Mouse (Mus musculus) liver (tissue): ENCODE measurements at regions not wholly inside any gene's neighbourhood (a gene's known extent, or its start where the extent isn't known, plus 50 kb on each side); places are given as distances from the start of the nearest gene placed in this dataset.

Source experiments
- DNase-seq: peaks from one replicate; pipeline ENCODE4 v3.0.0-alpha.2; 2020; ENCODE audit warnings: mixed read lengths

DNA sequence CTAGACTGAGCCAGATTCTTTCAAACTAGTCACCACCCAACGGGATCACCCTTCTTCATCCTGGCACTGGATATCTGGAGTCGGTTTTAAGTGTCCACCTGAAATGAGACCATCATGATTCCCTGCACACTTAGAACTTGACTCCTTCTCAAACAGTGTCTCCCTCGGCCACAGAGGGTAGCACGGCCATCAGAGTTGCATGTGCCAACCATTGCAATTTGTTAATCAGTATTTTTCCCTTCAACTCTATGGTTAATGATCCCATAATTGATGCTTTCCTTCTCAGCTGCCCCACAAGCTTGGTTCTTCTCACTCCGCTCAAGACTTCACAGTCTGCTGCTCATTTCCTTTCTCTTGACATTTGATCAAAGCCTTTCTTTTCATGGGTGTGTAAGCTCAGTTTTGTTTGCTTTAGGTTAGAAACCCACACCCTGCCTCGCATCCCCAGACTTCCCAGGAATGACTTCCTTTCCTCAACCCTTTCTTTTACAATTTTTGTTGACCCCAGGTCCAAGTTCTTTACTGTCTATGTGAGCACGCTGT lies 253.0 kb upstream of the Fam19a5 start:
- DNase-seq = no peak

DNA sequence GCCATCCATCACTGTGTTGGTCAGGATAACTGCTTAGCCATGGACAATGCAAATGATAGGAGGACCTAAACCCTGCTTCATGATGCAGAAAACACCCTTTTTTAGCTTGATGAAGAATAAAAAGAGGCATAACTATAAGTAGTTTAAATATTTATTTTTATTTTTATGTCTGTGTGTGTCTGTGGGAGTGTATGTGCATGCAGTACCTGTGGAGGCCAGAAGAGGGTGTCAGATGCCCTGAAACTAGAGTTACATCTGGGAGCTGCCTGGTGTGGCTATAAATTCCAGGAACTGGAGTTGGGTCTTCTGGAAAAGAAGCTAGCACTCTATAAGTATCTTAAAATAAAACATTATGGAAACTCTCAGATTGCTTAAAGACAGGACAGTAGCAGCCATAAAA lies 224.2 kb upstream of the Fam19a5 start:
- DNase-seq = no peak

DNA sequence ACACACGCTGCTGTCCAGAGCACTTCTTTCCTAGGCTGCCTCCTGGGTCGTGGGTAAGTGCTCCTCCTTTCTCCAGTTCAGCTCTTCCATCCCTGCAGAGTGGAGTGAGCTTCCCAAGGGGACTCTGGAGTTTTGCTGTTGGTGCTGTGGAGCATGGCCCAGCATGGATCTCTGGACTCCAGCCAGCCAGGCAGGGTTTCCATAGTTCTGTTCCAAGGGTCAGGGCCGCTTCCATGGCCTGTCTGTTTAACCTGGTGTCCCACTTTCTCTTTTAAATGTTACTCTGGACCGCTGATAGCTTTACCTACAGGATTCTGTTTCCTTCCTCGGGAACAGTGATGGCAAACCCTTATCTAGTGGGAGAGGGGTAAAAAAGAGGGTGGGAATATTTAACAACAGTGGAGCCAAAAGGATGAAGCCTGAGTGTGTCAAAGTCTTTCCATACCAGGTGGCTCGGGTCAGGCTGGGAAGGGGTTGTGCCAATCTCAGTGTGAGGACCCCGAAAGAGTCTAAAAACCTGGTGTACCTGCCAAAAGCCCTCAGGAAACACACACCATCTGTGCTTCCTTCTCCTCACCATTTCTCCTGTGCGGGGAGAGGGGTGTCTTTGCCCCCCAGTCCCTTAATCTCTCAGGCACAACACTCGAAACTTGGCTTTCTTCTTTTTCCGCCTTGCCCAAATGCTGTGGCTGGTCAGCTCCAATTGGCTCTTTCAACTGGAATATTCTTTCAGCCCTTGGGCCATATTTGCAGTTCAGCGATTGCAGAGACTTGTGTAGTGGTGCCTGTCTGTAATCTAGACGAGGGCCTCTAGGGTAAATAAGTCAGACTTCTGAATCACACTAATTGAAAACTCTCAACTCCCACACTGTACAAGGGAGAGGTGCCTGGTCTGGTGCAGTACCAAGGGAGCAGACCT lies 222.8 kb upstream of the Fam19a5 start:
- DNase-seq = peak; percentile 7

DNA sequence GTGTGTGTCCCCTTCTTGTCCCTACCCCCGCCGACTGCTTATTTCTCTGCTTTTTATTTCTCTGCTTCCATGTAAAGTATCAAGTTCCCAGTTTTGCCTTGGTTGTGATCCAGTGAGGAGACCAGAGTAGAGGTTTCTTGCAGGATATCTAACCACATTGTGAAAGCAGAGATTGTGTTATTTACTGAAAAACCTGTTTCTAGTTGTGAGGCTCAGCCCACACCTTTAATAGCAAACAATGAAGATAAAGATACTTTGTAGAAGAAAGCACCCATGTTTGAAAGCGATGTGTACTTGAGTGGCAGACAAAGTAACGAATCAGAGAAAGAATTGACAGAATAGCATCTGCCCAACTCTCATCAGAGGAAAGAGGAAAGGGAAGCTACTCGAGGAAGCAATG lies 218.7 kb upstream of the Fam19a5 start:
- DNase-seq = no peak

DNA sequence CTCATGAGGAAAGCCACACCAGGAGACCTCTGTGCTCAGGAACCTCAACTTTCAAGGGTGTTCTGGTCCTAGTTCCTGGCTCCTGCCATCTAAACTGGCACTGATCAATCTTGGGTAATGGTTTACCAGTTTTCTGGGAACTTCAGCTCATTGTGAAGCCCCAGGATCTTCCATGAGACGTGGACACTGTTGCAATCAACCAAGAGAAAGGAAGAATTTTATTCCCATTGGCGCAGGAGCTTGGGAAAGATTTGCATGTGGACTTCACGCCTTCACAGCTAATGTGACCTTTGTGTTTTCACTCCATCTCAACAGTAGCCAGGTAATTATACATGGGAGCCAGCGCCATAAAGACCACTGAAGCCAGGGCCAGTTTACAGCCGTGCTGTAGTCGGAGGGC lies 217.8 kb upstream of the Fam19a5 start:
- DNase-seq = no peak

DNA sequence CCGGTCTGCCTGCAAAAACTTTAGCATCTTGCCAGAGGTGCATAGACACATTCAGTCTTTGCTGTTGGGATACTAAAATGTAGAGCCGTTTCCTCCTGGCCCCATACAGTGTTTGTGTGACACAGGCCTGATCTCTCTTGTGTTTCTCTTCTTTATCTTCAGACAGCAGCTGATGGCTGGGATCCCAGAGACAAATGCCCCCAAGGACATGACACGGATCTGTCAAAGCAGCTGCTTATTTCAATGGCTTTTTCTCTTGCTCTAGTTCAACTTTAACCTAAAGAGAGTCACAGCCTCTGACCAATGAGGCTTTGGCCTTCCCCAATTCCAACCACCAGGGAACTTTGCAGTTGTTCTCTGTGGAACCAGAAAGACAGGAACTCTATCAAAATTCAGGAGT lies 211.7 kb upstream of the Fam19a5 start:
- no peak for DNase-seq

DNA sequence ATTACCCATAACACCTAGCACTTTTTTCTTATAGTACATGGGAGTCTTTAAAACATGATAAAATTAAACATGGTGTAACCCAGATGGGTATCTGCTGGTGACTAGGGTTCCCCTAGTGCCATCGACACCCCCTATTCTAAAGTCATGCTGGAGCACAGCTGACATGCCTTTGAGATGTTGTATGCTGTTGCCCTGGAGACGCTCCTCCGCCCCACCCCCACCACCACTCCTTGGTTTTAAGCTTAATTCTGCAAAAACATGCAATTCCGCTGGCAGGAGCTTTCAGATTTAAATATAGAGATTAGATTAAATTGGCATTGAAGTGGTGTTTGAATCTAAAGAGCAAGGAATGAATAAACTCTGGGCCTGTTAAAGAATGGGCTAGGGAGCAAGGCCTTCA lies 210.6 kb upstream of the Fam19a5 start:
- no peak for DNase-seq

DNA sequence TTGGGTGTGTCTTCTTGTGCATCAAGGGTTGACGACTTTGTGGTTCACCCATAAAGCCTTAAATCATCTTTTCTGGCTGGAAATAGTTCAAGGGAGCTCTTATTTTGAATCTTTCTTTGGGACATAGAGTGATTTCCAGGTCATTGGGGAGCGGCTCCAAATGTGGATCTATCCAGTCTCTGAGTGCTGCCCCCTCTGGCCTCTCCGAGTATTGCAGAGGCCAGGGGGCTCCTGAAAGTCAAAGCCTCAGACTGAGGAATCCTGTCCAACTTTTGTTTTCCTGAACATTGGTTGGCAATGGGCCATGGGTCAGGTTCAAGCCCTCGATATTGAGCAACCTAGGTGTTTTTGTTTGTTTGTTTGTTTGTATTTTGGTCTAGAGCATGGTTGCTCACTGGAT lies 209.7 kb upstream of the Fam19a5 start:
- no peak for DNase-seq

DNA sequence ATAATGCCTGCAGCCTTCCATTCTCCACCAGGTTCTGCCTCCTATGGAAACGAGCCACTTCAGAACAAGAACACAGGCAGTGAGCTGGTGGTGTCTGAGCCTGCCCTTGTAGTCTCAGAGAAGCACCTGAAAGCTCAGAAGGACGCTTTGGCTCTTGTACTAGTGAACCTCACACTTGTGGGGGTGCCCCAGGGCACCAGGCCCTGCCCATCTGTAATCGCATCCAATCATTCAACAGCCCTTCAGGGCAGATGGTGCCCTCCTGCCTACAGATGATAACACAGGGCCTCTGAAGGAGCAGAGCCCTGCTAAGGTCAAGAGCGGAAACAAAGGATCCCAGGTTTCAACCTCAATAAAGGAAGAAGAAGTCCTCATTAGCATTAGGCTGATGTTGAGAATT lies 208.8 kb upstream of the Fam19a5 start:
- no peak for DNase-seq

DNA sequence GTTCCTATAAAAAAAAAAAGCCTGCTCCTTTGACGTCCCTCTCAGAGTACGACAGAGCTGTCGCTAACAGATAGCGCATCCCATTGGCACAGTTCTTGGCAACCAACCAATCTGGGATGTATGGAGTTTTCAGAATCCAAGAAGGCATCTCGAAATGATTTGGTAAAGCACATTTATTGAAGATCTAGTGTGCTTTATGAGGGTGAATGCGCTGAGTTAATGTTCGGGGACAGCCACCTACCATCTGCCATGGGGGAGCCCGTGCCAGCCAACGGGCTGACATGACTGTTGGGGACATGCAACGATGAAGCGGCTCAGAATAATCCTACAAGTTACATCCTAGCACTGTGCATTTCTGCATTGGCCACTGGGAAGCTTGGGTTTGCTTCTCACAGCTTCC lies 208.4 kb upstream of the Fam19a5 start:
- no peak for DNase-seq

DNA sequence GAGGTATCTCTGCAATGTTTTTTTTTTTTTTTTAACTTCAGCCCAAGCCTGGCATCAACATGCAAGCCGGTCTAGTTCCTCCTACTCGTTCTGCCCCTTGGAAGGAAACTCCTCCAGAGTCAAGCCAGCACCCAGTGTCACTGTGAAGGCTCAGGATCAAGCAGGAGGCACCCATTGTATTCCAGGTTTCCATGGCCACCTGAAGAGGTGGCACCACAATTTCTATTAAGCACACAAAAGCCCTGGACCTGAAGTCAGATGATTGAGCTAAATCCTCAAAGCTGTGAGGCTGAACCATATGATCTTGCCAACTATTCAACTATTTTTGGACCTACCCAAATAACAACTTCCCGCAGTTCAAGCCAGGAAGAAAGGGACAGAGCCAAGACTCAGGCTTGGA lies 204.2 kb upstream of the Fam19a5 start:
- DNase-seq = no peak

DNA sequence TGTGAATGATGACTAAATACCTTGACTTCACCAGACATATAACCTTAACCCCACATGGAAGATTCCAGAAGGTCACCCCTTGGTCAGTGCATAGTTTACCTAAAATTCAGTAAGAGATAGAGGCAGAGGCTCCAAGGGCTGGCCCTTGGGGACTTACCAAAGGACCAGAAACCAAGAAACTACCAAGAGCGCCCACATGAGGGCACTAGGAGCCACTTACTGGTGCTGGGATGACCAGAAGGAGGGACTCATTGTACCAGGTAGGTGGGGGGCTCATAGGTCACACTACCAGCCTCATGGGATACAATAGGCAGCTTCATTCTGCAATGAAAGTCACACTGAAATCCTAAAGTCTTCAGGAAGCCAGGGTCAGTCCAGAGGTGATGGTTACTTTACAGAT lies 201.4 kb upstream of the Fam19a5 start:
- no peak for DNase-seq

DNA sequence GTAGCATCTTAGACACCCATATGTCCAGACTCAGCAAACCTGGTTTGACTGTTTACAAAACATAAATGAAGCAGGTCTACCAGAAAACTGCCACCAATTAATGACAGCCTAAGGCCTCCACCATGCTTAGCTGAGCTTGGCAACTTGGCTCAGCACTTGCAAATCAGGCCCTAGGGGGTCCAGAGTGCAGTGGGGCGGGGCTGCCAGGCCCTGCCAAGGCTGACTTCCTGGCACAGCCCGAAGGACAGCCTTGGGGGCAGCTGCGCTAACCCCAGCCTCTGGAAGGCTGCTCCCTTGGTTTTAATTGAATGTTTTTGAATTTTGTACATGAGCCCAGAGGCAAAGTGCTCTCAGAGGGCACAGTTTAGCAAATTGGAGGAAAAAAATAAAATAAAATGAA lies 198.3 kb upstream of the Fam19a5 start:
- no peak for DNase-seq

DNA sequence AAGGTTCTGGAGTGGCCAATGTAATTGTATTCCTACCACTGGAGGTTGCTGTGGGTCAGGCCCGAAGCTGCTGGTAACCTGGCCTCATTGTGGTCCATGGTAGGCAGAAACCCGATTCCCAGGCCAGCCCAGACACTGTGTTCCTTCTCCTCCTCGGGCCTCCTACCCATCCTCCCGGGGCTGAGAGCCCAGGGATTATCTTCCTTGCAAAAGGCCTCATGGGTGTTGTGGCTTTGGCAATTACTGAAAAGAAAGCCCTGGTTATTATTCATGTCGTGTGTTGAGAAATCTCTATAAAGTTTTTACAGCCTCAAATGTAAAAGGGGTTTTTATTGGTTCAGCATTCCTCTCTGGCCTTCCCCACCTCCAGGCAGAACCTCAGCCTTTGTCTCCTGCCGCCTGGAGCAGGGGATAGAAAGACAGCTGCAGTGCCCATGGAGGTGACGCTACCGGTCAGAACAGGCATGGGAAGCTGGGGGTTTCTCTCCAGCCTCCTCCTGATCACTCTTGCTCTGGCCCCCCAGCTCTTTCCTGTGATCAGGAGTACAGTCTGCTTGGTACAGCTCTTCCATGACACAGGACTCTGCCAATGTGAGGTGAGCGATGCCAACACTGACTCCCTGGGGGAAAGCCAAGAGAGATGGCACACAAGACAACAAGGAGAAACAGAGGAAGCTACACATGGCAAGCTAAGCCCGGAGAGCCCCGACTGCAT lies 194.4 kb upstream of the Fam19a5 start:
- DNase-seq = no peak

DNA sequence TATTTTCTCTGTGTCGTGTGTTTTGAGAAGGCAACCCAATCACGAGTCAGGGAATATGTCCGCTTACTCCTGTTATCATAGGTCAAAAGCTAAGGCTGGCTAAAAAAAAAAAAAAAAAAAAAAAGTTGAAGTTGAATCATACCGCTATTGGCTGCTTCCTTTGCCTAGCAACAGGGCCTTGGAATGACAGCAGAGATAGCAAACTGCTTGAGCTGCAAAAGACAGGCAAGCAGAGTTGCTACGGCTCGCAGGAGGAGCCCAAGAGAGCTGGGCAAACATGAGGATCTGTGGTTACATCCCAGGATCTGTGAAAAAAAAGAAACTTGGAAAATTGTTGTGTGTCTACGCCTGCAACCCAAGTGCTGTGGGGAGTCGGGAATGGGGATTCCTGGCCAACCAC lies 191.3 kb upstream of the Fam19a5 start:
- DNase-seq = no peak

DNA sequence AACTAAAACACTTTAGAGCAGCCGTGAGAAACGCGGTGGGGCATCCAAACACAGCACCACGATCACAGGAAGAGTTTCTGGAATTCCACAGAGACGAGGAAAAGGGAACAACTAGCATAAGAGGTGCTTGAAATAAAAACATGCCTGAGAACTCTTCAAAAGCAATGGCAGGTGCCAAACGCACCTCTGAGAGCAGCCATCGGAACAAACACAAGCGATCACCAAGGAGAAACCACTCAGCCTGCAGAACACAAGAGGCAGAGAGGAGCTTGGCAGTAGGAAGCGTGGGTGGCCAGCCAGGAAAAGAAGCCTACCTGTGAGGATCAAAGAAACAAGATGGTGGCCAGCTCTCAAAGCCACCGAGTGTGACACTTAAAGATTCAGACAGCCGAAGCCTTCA lies 190.2 kb upstream of the Fam19a5 start:
- DNase-seq = no peak

DNA sequence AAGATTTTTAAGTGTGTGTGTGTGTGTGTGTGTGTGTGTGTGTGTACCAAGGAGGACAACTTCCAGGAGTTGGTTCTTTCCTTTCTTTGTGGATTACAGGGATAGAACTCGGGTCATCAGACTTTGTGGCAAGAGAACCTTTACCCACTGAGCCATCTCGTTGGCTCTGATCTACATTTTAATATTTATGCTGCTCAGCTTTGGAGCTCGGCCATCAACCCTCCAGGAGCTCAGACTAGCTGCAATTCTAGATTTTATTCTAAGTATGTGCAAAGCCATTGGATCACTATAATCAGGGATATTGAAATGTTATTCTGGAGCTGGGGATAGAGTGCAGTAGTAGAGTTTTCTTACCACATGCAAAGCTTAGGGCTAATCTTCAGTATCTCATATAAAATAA lies 183.6 kb upstream of the Fam19a5 start:
- DNase-seq = no peak

DNA sequence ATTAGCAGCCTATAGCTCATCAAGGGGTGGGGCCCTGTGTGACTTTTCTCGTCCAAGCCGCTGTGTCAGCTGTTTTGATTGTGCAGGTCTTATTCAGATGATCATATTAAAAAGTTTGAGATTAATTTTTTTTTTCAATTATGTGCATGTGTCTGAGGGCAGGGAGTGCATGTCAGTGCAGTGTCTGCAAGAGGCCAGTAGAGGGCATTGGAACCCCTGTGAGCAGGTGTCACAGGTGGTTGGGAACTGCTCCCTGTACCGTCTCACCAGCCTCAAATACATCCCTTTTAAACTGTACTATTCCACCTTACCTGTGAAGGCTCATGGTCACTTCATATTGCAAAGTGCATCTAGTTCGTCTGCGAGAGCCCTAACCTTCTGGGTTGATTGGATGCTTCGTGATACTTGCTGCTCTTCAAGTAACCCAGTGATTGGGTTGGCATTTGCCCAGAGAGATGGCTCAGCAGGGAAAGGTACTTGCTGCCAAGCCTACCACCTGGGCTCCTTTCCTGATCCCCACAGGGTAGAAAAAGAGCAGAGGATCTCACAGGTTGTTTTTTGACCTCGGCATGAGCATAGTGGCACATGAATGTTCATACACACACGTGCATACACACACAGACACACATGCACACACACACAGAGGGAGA lies 178.3 kb upstream of the Fam19a5 start:
- no peak for DNase-seq

DNA sequence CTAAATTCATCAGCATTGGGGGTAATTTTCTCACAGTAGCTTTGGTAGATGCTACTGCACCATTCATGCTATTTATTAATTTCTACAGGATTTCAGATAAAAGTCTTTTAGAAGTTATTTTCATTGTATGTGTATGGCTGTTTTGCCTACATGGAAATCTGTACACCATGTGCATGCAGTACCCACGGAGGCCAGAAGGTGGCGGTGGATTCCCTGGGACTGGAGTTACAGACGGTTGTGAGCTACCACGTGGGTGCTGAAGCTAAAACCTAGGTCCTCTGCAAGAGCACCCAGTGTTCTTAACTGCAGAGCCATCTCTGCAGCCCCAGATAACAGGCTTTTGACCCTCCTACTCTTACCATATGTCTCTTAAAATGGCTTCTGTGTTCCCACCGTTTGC lies 176.7 kb upstream of the Fam19a5 start:
- peak; percentile 10 for DNase-seq

DNA sequence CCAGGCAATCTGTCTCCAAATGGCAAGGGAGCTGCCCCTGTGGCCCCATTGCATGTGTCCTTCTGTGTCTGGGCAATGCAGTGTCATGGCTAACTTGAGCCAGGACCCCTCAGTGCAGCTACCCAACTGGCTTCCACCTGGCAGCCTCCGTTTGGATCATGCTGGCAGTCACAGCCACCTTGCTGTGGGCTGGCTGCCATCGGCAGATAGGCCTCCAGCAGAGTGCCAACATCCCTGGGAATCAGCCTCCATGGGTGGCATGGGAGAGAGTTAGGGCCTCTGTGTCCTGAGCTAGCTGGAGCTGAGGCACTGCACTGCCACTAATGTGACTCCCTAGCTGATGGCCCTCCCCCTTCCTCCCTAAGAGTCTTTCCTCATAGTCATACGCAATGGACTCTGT lies 174.7 kb upstream of the Fam19a5 start:
- no peak for DNase-seq

DNA sequence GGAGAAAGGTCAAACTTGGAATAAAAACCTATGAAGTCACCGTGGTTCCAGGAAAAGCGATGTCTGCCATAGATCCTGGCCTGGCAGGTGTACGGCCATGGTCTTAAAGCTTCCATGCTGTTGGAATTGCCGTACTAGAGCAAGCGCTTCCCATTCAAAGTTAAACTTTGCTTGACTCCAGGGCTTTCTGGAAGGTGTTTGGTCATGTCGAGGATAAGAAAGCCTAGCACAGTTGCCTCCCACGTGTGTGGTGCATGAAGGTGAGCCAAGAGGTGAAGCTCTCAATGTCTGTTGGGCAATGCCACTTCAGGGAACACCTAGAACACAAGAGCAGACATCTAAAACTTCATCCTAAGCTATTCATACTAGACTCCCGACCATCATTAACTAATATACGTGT lies 174.3 kb upstream of the Fam19a5 start:
- DNase-seq = no peak

DNA sequence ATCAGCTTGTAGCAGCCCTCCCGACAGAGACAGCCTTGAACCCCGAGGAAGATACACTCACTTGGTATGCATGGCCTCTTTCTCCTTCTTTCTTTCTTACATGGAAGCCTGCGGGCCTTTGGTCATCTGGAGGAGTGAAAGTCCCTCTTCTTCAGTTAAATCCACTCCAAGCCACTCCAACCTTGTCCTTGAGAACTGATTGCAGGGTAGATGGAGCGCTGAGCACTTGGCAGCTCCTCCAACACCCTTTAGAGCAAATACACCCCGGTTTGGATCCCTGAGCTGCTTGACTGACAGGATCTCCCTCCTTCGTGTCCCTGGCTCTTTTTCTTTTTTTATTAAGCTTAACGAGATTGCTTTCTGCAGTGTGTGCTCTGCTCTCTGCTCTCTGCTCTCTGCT lies 173.3 kb upstream of the Fam19a5 start:
- DNase-seq = no peak

DNA sequence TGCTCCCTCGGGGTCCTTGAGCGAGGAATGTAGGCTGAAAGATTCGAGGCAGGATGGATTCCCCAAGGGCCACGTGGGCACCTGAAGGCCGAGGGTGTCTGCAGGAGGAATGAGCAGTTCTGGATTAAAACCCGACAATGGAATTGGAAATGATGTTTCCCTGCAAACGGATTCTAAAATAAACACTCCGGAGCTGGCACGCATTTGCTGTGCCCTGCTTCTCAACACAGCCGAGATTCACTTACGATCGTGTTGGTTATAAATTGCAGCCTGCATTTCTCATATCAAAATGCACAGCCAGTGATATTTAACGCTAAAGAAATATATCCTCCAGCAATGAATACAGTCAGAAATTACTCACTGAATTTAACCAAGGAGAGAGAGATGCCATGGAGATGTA lies 169.4 kb upstream of the Fam19a5 start:
- no peak for DNase-seq
